Mouse (Mus musculus): ENCODE results near the gene Gm17606. TPM values are rescaled to one million over a fixed set of nuclear protein-coding genes. Genes with fewer than 3 reads are reported as not detected.

Gene Gm17606
- polyA plus RNA-seq, 1 experiment from 2014 or later: not detected

DNA sequence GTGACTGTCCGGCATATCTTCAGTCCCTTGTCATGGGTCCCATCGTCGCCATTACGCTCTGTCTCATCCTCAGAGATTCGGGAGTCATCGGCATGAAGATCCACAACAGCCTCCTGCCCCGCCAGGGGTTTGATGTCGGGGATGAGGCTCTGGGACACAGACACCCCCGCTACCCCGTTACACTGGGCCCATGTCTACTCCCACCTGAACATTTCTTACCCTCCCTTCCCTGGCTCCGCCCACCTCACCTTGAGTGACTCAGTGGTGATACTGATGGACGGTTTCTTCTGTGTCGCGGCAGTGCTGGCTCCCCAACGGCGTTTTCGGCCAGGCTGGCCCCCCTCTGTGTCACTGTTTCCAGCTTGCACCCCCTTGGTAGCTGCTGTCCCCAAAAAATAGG is 5.7 kb downstream of the Gm17606 start:
- WGBS: 95% methylated on average over 17 of the region's 17 CpGs
- Histone ChIP-seq H3K9me3 (replicated peaks) (no peaks in the 10 kb centered on the region), H3K4me3 (no peak overlapping the region), H3K27me3 (no peaks in the 10 kb centered on the region), H3K9ac (no peak overlapping the region), H3K27ac (no peak overlapping the region), H3K4me2 (no peak overlapping the region), H3K36me3 (ENCODE audit: poor library complexity, severe bottlenecking) (peaks cover 89% of the 10 kb centered on the region), H3K4me1 (peaks cover 34% of the 10 kb centered on the region)
- no peak for ATAC-seq

DNA sequence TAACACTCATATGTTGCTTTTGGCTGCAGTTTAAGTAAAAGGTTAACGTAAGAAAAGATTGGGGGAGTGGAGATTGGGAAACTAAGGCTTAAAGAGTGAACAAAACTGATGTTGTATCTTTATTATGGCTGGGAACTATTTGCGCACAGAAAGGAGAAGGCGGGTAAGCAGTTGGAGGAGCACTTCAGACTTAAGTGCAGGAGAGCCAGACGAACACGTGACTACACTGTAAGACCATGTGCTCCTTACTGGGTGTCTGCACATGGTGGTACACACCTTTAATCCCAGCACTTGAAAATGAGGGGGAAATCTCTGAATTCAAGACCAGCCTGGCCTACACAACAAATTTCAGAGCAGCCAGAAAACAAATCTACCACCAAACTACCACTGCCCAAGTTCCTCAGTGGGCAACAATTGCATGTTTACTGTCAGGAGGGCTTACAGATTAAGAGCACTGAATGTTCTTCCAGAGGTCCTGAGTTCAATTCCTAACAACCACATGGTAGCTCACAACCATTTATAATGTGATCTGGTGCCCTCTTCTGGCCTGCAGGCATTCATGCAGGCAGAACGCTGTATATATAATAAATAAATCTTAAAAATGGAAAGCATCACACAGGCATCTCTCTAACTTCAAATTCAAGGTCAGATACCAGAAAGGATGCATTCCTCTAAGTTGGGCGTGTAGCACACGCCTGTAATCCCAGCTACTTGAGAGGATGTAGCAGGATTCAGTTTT is 6.3 kb downstream of the Gm17606 start:
- 93% methylated on average over 8 of the region's 8 CpGs for WGBS
- Histone ChIP-seq H3K27me3 (no peaks in the 10 kb centered on the region), H3K27ac (no peak overlapping the region)

GRCm38 (mm10) chr14:54647900-54648299 is 7.1 kb downstream of the Gm17606 start:
- Histone ChIP-seq H3K4me3 (no peak overlapping the region), H3K4me1 (peaks cover 41% of the 10 kb centered on the region), H3K27me3 (no peaks in the 10 kb centered on the region), H3K9ac (no peak overlapping the region), H3K4me2 (no peak overlapping the region), H3K27ac (no peak overlapping the region), H3K9me3 (replicated peaks) (no peaks in the 10 kb centered on the region), H3K36me3 (ENCODE audit: poor library complexity, severe bottlenecking) (peaks cover 84% of the 10 kb centered on the region)
- no peak for ATAC-seq
- 77% methylated on average over 4 of the region's 4 CpGs for WGBS

More for the DNA sequence above, 6.3 kb downstream of the Gm17606 start:
- Histone ChIP-seq H3K4me2 (no peak overlapping the region), H3K9ac (no peak overlapping the region), H3K9me3 (replicated peaks) (no peaks in the 10 kb centered on the region), H3K4me1 (peaks cover 37% of the 10 kb centered on the region), H3K4me3 (no peak overlapping the region), H3K36me3 (ENCODE audit: poor library complexity, severe bottlenecking) (peaks cover 92% of the 10 kb centered on the region)
- no peak for ATAC-seq

- 66% methylated on average over 23 of the region's 23 CpGs for WGBS
- Histone ChIP-seq H3K4me1 (peaks cover 49% of the 10 kb centered on the region), H3K4me3 (peak overlapping the region; percentile 1; the same call in 1 of the 2 replicates), H3K27ac (no peak overlapping the region), H3K9ac (no peak overlapping the region), H3K4me2 (peak overlapping the region; percentile 89), H3K27me3 (no peaks in the 10 kb centered on the region), H3K36me3 (ENCODE audit: poor library complexity, severe bottlenecking) (peaks cover 70% of the 10 kb centered on the region), H3K9me3 (replicated peaks) (no peaks in the 10 kb centered on the region)
- ATAC-seq: peak; percentile 51
Measured at GRCm38 (mm10) chr14:54650621-54651454, 10.1 kb downstream of the Gm17606 start.

DNA sequence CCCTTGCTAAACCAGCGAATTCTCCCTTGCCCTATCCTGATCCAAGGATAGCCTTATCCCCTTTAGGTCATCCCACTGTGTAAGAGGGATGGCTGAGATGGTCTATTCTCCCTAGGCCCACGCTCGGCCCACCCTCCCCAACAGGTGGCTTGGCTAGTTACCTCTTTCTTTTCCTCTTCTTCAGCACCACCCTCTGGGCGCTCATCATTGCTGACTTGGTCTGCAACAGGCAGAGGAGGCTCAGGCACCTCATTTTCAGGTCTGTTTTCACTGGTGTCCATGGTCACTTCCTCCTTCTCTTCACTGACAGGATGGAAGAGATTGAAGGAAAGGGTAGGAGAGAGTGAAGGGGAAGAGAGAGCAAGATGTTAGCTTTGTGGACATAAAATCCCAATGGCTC is 10.8 kb downstream of the Gm17606 start:
- Histone ChIP-seq H3K9ac (peak overlapping the region; percentile 89; the same call in 1 of the 2 replicates), H3K4me3 (no peak overlapping the region), H3K27ac (no peak overlapping the region), H3K4me2 (peak overlapping the region; percentile 89), H3K4me1 (peaks cover 49% of the 10 kb centered on the region), H3K9me3 (replicated peaks) (no peaks in the 10 kb centered on the region), H3K36me3 (ENCODE audit: poor library complexity, severe bottlenecking) (peaks cover 70% of the 10 kb centered on the region), H3K27me3 (no peaks in the 10 kb centered on the region)
- 74% methylated on average over 4 of the region's 4 CpGs for WGBS
- 0 out of 2 replicates have a peak, but pooled peaks have one; percentile 8 for ATAC-seq

- WGBS: 2% methylated on average over 7 of the region's 7 CpGs
- no peaks in the 10 kb centered on the region for H3K27me3 ChIP-seq
- peak overlapping the region; percentile 73 for H3K4me3 ChIP-seq
- H3K9me3 ChIP-seq (replicated peaks): no peaks in the 10 kb centered on the region
- peak overlapping the region; percentile 83 for H3K27ac ChIP-seq
- no peak for ATAC-seq
- peaks cover 49% of the 10 kb centered on the region for H3K4me1 ChIP-seq
- peaks cover 70% of the 10 kb centered on the region for H3K36me3 ChIP-seq (ENCODE audit: poor library complexity, severe bottlenecking)
- H3K4me2 ChIP-seq: peak overlapping the region; percentile 89
- H3K9ac ChIP-seq: peak overlapping the region; percentile 89
Measured at GRCm38 (mm10) chr14:54652787-54653186, 12.0 kb downstream of the Gm17606 start.

GRCm38 (mm10) chr14:54653496-54653895 is 12.7 kb downstream of the Gm17606 start:
- peaks cover 70% of the 10 kb centered on the region for H3K36me3 ChIP-seq (ENCODE audit: poor library complexity, severe bottlenecking)
- 1% methylated on average over 12 of the region's 12 CpGs for WGBS
- H3K27me3 ChIP-seq: no peaks in the 10 kb centered on the region
- peaks cover 46% of the 10 kb centered on the region for H3K4me1 ChIP-seq
- no peaks in the 10 kb centered on the region for H3K9me3 ChIP-seq (replicated peaks)
- H3K9ac ChIP-seq: peak overlapping the region; percentile 89
- peak; percentile 91 for ATAC-seq
- H3K4me2 ChIP-seq: peak overlapping the region; percentile 89
- peak overlapping the region; percentile 83 for H3K27ac ChIP-seq
- peak overlapping the region; percentile 73 for H3K4me3 ChIP-seq

DNA sequence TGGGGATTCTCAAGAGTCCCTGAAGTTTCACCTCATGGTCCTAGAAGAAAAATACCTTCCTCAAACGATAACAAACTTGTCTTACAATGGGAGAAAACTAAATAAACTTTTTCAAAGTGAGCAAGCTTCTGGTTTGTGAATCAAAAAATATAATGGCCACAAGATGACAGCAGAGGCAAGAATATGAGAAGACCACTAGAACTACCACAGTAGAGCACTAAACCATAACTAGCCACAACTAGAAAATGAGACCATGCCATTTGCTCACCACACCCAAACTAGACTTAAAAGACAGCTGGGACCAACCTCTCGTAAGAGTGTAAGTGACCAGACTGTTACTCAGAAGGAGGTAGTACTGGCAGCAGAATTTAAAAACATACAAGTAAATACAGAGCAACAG is 19.3 kb downstream of the Gm17606 start:
- WGBS: 87% methylated on average over 2 of the region's 2 CpGs
- H3K9ac ChIP-seq: no peak overlapping the region
- no peaks in the 10 kb centered on the region for H3K27me3 ChIP-seq
- no peaks in the 10 kb centered on the region for H3K4me1 ChIP-seq
- no peaks in the 10 kb centered on the region for H3K9me3 ChIP-seq (replicated peaks)
- H3K27ac ChIP-seq: no peak overlapping the region
- no peak overlapping the region for H3K4me3 ChIP-seq
- no peak for ATAC-seq
- peaks cover 99% of the 10 kb centered on the region for H3K36me3 ChIP-seq (ENCODE audit: poor library complexity, severe bottlenecking)
- no peak overlapping the region for H3K4me2 ChIP-seq

DNA sequence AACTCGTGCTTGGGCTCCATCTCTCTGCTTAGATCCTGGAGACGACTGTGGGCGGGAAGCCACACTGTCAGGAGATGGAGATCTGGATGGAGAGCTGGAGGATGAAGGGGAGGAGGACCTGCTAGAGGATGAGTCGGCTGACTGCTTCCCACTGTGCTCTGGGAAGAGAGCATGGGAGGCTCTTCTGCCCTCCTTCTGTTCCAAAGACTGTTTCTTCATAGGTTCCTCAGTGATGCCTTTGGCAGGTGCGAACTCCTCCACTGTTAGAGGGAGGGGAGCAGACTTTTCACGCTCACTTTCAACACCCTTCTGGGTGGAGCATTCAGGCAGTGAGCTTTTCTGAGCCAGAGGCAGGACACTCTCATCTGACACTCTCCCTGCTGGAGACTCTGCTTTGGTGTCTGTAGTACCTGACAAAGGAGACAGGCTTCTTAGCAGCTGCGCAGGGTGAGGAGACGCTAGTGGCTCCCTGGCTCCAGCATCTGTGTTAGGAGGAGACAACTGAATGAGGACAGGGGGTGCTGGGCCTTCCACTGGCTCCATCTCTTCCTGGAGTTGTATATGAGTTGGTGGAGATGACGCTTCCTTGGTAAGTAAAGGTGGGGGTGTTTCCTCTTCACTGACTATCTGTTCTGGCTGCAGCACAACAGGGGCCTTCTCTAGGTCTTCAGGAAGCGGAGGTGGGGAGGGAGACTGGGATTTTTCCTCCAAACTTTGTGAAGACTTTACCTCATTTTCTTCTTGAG is 23.9 kb downstream of the Gm17606 start:
- no peaks in the 10 kb centered on the region for H3K27me3 ChIP-seq
- ATAC-seq: no peak
- no peak overlapping the region for H3K4me2 ChIP-seq
- no peaks in the 10 kb centered on the region for H3K4me1 ChIP-seq
- H3K36me3 ChIP-seq (ENCODE audit: poor library complexity, severe bottlenecking): peaks cover 97% of the 10 kb centered on the region
- no peak overlapping the region for H3K9ac ChIP-seq
- no peaks in the 10 kb centered on the region for H3K9me3 ChIP-seq (replicated peaks)
- 92% methylated on average over 10 of the region's 10 CpGs for WGBS
- no peak overlapping the region for H3K27ac ChIP-seq
- no peak overlapping the region for H3K4me3 ChIP-seq

- Histone ChIP-seq H3K9ac (no peak overlapping the region), H3K9me3 (replicated peaks) (no peaks in the 10 kb centered on the region), H3K36me3 (ENCODE audit: poor library complexity, severe bottlenecking) (peaks cover 86% of the 10 kb centered on the region), H3K4me3 (no peak overlapping the region), H3K27ac (no peak overlapping the region), H3K4me2 (no peak overlapping the region), H3K4me1 (no peaks in the 10 kb centered on the region), H3K27me3 (no peaks in the 10 kb centered on the region)
- WGBS: 73% methylated on average over 4 of the region's 4 CpGs
- ATAC-seq: no peak
Measured at GRCm38 (mm10) chr14:54669381-54669780, 28.6 kb downstream of the Gm17606 start.

DNA sequence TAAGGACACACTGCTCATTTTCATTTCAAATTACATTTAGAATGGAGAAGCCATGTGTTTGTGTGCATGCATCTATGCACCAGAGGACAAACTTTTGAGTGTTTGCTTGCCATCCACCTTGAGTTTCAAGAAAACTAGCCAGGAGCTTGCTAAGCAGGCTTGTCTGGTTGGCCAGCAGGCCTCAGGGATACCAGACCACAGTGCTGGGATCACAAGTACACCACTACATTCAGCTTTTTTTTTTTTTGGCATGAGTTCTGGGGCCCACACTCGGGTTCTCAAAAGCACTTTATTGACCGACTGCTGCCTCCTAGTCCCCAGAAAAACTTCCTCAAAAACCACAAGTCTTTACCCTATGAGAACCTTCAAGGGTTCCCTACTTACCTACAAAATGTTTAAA is 33.6 kb downstream of the Gm17606 start:
- no peak overlapping the region for H3K9ac ChIP-seq
- H3K27me3 ChIP-seq: no peaks in the 10 kb centered on the region
- no peaks in the 10 kb centered on the region for H3K9me3 ChIP-seq (replicated peaks)
- peaks cover 84% of the 10 kb centered on the region for H3K36me3 ChIP-seq (ENCODE audit: poor library complexity, severe bottlenecking)
- H3K4me3 ChIP-seq: no peak overlapping the region
- H3K4me1 ChIP-seq: no peaks in the 10 kb centered on the region
- H3K4me2 ChIP-seq: no peak overlapping the region
- no peak for ATAC-seq
- 87% methylated on average over 2 of the region's 2 CpGs for WGBS
- H3K27ac ChIP-seq: no peak overlapping the region

GRCm38 (mm10) chr14:54676290-54676689 is 35.5 kb downstream of the Gm17606 start:
- ATAC-seq: no peak
- WGBS: 92% methylated on average over 5 of the region's 5 CpGs
- H3K9me3 ChIP-seq (replicated peaks): no peaks in the 10 kb centered on the region

More at GRCm38 (mm10) chr14:54676290-54676689, 35.5 kb downstream of the Gm17606 start:
- Histone ChIP-seq H3K27me3 (no peaks in the 10 kb centered on the region), H3K4me1 (no peaks in the 10 kb centered on the region), H3K36me3 (ENCODE audit: poor library complexity, severe bottlenecking) (peaks cover 84% of the 10 kb centered on the region), H3K27ac (no peak overlapping the region), H3K4me3 (no peak overlapping the region), H3K4me2 (no peak overlapping the region), H3K9ac (no peak overlapping the region)
